Mouse (Mus musculus) R1 (cell line): ENCODE measurements around the gene Draxin.

Source experiments
- DNase-seq: peaks from one replicate; pipeline ENCODE4 v3.0.0-alpha.2; 2018; ENCODE audit warnings: low read depth, low spot score

Draxin gene

GRCm38 (mm10) chr4:148085131-148085906 is 45.2 kb downstream of the Draxin start:
- DNase-seq, result peak; percentile 97

GRCm38 (mm10) chr4:148084261-148084714 is 46.2 kb downstream of the Draxin start:
- peak; percentile 99 for DNase-seq

- peak; percentile 85 for DNase-seq
These were observed 47.2 kb downstream of the Draxin start for GRCm38 (mm10) chr4:148083176-148083899.

- DNase-seq, result peak; percentile 88
These were observed 48.0 kb downstream of the Draxin start for GRCm38 (mm10) chr4:148082257-148083044.

GRCm38 (mm10) chr4:148081201-148081600 is 49.3 kb downstream of the Draxin start:
- DNase-seq, result no peak

- no peak for DNase-seq
These were observed 49.9 kb downstream of the Draxin start for GRCm38 (mm10) chr4:148080597-148080973.

GRCm38 (mm10) chr4:148079944-148080596 is 50.4 kb downstream of the Draxin start:
- DNase-seq, result no peak

GRCm38 (mm10) chr4:148079212-148079611 is 51.3 kb downstream of the Draxin start:
- DNase-seq, result peak; percentile 80

- DNase-seq, result no peak
These were observed 54.6 kb downstream of the Draxin start for GRCm38 (mm10) chr4:148075881-148076280.

- DNase-seq, result peak; percentile 90
These were observed 55.2 kb downstream of the Draxin start for GRCm38 (mm10) chr4:148075259-148075658.

GRCm38 (mm10) chr4:148074521-148075189 is 55.8 kb downstream of the Draxin start:
- DNase-seq, result peak; percentile 85

- DNase-seq, result no peak
These were observed 59.0 kb downstream of the Draxin start for GRCm38 (mm10) chr4:148071508-148071907.

- no peak for DNase-seq
These were observed 60.8 kb downstream of the Draxin start for GRCm38 (mm10) chr4:148069602-148070218.

GRCm38 (mm10) chr4:148067346-148067745 is 63.2 kb downstream of the Draxin start:
- DNase-seq, result no peak

- DNase-seq, result no peak
These were observed 64.1 kb downstream of the Draxin start for GRCm38 (mm10) chr4:148066401-148066744.

GRCm38 (mm10) chr4:148065702-148066400 is 64.6 kb downstream of the Draxin start:
- DNase-seq, result peak; percentile 49

GRCm38 (mm10) chr4:148061086-148061480 is 69.4 kb downstream of the Draxin start:
- DNase-seq, result no peak

- DNase-seq, result peak; percentile 49
These were observed 70.1 kb downstream of the Draxin start for GRCm38 (mm10) chr4:148060120-148061085.

GRCm38 (mm10) chr4:148058993-148059392 is 71.5 kb downstream of the Draxin start:
- no peak for DNase-seq
